Mouse (Mus musculus) c-Kit-positive CD71-positive TER-119-negative erythroid progenitor cells, embryonic 14.5 days (primary cell): ENCODE measurements at regions not wholly inside any gene's neighbourhood (a gene's known extent, or its start where the extent isn't known, plus 50 kb on each side); places are given as distances from the start of the nearest gene placed in this dataset.
A peak's percentile ranks its signal among the peaks of the same experiment; 100 is the strongest.
"Not testable (repeated sequence)": the region's sequence is repeated elsewhere in the genome, so short reads cannot be mapped to it uniquely, and the experiment has no call there.

Source experiments
- DNase-seq: peaks from one replicate; pipeline ENCODE4 v3.0.0-alpha.2; 2013; ENCODE audit warnings: low read depth

DNA sequence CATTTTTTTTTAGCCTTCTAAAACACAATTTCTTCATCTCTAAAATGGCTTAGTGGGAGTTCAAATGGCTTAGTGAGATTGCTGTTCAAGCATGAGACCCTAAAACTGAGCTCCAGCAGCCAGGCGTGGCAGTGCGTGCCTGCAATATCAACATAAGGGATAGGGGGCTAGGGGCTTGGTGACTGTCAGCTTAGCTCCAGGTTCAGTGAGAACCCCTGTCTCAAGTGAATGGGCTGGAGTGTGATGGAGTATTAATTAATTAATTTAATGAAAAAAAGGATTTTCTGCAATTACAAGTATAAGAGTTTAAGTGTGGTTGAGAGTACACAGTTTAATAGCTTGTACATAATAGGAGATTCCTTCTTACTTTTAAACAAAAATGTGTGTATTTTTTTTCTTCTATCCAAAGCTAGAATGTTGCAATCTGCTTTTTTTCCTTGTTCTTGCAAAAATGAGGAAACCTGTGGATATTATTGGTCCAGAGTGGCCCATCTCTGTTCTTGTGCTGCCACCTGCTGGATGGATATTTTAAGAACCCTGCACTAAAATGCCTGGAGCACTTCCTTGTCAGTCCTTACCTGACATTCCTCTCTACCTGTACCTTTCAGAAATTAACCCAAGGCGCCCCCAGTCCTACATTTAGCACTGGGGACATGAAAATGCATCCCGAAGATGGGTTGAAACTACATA is 54.0 kb upstream of the Usp47 start:
- peak; percentile 10 for DNase-seq

DNA sequence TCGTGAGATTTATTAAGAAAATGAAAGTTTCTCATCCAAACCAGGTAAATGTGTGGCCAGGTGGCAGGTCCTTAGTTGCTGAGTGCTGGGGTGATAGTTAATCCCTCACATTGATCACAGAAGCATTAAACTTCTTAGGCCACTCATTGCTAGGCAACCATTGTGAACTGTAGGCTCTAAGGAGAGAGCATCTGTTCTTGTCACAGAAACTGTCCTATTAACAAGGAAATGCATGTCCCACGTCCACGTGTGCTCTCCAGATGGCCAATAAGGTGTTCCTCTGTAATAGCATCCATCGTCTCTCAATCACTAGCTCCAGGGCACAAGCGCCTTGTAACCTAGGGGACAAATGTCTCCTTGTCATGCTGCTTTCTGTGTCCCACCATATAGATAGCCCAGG is 55.0 kb upstream of the Usp47 start:
- no peak for DNase-seq

DNA sequence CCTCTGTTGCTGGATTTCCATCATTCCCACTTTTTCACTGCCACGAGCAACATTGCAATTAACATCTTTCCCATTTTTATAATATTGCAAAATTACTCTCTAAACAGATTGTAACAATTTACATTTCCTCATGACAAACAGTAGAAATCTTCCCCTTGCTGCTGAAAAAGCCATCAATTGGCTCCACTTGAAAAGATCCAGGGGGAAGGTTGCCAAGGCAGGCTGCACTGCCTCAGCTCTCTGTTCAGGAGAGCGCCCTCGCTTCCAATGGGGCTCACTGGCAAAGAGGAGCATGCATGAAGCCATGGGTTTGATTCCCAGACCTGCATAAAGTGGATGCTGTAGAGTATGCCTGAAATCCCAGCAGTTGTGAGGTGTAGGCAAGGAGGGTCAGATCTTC is 56.6 kb upstream of the Usp47 start:
- DNase-seq: no peak

DNA sequence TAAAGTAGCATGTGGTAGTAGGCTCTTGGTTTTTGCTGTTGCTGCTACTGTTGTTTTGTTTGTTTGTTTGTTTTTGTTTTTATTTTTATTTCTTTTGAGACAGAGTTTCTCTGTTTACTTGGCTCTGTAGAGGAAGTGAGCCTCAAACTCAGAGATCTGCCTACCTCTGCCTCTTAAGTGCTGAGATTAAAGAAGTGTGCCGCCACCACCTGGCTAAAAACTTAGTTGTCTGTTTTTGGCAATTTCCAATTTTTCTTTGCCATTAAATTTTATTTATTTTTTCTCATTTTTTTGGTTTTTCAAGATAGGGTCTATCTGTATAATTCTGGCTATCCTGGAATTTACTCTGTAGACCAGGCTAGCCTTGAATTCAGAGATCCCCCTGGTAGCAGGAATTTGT is 59.3 kb upstream of the Usp47 start:
- no peak for DNase-seq

DNA sequence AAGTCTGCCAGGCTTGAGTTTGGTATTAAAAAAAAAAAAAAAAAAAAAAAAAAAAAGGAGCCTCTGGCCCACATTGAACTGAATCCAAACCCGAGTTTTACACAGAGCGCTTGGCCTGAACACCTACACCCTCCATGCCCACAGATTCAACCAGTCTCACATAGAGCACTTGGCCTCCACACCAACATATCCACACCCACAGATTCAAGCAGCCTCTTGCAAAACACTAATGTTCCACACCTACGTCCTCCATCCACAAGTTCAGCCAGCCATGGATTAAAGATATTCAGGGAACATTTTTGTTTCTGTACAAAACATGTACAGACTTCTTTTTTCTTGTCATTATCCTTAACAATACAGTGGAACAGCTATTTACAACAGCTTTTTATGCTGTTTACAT is 63.3 kb upstream of the Usp47 start:
- DNase-seq: no peak

DNA sequence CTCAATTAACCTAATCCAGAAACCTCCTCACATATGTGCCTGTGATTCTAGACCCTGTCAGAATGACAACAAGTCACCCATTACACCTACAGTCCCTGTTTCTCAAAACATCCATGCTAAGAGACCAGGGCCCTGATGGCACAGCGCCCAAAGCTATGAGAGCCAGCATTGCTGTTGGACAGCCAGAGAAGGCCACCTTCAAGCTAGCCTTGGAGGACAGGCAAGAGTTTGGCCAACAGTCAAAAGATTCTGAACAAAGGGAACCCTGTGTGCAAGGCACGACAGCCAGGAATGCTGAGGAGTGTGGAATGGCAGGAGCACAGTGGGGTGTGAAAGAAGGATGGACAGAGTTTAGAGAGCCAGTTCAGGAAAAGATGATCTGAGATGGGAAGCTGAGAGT is 66.6 kb upstream of the Usp47 start:
- DNase-seq: no peak

DNA sequence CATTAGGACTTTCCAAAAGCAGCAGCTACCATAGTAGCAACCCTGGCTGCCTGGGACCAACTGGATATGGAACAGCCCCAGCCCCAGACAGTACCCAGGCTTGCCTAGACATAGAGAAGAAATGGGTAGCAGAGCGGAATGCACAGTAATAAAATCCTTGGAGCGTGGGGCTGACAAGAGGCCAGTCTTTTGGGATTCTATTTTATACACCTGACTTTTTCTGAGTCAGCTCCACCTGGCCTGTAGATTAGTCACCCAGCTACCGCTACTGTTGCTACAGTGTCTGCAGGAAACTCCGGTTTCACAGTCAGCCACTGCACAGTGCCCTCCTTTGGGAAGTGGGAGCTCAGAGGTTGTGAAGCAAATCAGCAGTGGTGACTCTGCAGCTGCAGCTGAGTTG is 83.7 kb upstream of the Usp47 start:
- no peak for DNase-seq

DNA sequence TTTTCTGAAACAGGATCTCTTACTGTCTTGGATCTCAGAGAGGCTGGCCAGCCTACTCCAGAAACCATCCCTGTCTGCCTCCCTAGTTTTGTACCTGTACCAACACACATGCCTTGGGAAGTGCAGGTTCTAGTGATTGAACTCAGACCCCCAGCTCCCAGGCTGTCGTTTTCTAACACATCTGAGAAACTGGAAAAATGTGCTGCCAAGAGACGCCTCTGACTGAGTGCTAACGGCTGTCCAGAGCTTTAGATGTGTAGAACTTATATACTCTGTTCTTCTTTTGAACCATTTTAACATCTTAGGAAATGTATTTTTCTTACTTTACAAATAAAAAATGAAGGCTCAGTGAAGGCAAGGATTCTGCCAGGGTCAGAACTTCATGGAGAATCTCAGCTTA is 85.8 kb upstream of the Usp47 start:
- no peak for DNase-seq

DNA sequence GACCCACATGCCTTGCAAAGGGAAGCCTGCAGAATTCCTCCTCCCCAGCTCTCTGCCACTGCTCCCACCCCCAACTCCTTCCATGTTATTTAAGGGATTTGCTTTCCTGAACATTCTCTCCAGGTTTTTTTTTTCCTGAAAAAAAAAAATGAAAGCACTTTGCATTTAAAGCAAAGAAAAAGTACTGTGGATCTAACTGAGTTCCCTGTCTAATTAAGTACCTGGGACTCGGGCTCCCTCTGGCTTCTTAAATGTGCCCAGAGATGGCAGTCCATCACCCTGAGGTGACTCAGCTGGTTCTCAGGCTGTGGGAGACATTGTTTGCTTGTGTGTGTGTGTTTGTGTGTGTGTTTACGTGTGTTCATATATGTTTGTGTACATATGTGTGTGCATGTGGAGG is 86.2 kb upstream of the Usp47 start:
- no peak for DNase-seq

DNA sequence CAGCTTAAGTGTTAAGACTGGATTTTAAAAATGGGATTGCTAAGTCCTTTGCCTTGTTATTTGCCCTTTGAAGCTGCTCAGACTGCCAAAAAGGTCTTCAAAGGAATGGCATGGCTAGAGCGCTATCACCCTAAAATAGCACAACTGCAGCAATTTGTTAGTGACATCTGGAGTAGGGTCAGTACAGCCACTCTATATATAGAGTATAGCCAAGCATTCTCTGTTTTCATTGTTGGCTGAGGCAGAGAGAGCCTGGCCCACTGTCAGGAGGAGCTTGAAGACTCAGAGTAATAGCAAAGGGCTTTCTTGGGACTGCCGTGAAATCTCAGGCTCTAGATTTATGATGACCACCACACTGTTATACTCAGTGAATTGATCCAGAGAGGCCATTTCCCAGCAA is 90.6 kb upstream of the Usp47 start:
- DNase-seq: no peak

DNA sequence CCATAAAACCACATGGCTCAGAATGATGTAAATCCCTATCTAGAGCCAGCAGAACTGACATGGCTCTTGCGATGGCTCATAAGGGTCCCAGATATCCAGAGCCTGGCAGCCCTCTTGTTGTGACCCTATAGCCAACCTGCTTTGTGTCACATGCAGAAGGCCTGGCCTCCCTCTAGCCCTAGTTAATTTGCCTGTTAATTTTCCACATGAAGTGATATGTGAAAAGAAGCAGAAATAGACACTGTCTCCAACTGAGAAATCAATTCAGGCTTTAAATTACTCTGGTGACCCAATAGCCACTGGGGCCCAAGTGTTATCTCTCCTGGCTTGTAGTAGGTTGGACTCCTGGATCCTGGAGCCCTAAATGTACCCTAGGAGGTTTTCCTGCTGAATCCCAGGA is 103.3 kb upstream of the Usp47 start:
- no peak for DNase-seq

DNA sequence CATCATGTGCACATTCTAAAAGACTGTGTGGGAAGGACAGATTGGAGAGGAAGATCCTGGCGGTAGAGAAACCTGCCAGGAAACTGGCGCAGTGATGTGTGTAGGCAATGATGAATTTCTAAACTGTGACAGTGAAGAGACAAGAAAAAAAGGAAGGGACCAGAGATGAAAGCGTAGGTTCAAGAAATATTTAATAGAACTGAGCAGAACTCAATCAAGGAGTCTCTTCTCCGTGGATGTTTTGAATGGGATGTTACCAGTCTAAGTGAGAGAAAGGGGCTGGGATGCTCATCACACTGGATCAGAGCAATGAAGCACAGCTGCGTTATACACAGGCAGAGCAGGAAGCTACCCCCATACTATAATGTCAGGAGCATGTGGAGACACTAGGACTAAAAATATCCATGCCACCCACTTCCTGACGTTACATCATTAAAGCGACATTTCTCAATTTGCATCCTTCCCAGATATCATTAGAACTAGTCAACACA is 119.5 kb upstream of the Usp47 start:
- no peak for DNase-seq

DNA sequence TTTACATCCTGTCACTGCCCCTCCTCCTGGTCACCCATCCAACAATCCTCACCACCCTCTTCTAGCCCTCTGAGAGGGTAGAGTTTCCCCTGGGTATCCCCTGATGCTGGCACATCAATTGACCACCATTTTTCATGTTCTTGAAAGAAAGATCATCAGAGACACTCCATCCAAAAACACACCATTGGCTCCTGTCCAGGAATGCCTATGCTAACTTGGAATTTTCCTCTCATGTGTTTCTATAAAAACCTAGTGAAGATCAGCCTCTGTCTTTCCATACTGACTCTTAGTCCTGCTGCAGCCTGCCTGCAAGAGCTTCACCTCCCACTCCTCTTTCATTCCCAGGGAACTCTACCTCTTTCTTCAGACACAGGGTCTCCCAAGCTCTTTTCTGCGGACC is 117.2 kb upstream of the Galnt18 start:
- no peak for DNase-seq

DNA sequence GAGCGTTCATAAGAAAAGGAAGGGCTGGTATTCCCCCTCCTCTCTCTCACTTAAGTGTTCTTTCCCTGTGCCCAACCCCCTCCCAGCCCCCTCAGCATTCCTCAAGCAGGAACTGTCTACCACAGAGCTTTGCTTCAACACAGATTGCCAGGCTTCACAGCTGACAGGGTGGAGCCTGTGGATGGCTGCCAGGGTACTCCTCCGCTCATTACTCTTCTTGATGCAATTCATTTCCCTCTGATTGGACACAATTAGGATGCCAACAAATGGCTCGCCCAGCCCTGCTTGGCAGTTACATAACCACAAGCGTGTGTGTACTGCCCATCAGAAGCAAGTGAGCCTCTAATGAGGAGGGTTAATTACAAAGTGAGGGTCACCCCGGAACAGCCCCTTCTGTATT is 116.5 kb upstream of the Galnt18 start:
- no peak for DNase-seq

DNA sequence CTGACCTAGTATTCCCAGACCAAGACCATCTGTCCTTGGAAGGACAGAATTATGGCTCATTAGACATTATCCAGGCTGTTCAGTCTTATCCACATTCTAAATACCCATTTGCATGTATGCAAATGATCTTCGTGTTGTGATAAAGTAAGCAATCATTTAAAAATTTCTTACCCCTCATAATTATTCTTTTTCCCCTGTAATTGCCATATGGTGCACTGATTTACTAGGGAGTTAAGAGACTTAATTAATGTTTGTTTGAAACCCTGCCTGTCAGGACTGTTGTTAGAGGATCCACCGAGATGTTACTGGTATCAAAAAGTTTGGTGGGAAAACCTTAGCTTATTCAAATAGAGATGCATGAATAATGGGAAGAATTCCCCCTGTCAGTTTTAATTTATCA is 103.2 kb upstream of the Galnt18 start:
- DNase-seq: no peak

DNA sequence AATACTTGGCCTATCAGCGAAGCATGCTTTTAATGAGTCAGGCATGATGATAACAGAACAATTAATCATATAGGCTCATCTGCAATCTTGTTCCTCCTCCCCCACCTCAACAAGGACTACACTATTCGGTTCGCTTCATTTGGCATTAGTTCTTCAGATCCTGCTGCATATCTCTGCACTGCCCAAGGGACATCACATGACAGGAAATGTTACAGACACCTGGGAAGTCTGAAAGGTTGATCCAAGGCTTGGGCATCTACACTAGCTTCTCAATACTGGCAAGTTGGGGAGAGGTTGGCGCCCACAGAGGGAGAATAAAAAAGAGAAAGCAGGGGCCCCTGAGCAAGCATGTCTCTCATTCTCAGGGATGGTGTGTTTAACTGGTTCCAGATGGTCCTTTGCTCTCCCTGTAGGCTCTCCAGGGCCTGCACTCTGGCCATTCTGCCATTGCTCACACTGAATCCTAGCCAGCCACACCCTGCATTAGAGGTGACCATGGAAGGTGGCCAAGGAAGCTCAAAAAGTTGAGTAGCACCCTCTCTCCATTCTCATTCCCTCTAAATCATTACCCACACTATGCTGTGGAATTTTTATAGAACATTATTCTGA is 100.4 kb upstream of the Galnt18 start:
- DNase-seq: no peak

DNA sequence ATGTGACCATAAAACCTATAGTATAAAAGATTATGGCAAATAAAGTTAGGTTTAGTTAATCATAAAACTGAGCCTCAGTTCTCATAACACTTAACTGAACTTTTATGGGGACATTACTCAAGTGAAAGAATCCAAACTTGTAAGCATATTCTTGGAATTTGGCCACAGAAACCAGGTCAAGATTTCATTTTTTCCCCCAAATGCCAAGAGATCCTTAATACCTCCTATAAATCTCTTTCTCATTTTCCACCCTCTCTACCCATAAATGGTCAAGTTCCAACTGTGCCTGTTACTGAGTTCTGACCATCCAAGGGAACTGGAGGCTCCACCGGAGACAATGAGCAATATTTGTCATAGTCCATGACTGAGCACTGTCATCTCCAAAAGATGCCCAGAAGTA is 97.8 kb upstream of the Galnt18 start:
- no peak for DNase-seq

DNA sequence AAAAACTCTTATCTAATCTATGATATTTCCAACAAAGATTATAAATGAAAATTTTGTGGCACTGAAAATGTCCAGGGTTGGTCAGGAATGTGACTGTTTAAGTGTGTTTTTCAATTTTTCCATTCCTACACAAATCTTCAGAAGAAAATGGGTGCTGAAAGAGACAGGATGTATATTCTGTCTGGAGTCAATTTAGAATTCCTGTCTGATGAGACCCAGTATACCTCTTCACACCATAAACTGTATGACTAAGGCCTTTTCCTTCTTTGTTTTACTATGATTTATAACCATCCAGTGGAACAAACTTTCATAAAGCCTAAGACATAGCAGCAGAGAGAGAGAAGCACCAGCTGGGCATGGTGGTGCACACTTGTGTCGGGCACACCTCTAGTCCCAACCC is 96.2 kb upstream of the Galnt18 start:
- DNase-seq: no peak

DNA sequence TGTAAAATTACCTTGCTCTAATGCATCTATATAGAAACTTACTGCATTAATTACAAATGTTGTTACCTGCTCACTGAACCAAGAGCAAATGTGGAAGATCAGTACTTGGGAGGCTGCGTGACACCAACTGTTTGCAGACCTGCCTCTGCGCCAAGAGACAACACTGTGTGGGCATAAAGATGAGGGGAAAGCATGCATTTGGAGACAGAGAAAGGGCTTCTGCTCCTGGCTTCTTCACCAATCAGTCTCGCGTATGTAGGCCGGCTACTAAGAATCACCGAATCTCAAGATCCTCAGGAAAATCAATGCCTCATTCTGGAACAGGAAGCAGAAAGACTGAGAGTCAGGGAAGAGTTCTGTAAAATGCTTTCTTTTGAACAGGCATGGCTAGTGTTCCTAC is 89.6 kb upstream of the Galnt18 start:
- DNase-seq: no peak

DNA sequence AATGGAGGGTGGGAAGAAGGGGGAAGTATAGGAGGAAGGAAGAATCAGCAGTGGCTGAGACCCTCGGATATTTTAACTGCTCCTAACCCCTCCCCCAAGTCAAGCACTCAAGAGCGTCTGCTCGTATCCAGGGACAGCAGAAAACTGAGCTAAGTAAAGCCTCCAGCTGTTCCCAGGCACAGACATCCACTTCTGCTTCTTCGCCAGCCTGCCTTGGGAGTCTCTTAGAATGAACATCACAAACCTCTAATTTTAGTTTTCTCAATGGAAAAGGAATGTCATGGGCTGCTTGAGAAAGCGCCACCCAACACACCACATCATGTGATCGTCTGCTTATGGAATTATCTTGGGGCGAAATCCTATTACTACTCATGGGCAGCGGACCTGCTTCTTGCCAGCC is 83.3 kb upstream of the Galnt18 start:
- no peak for DNase-seq

DNA sequence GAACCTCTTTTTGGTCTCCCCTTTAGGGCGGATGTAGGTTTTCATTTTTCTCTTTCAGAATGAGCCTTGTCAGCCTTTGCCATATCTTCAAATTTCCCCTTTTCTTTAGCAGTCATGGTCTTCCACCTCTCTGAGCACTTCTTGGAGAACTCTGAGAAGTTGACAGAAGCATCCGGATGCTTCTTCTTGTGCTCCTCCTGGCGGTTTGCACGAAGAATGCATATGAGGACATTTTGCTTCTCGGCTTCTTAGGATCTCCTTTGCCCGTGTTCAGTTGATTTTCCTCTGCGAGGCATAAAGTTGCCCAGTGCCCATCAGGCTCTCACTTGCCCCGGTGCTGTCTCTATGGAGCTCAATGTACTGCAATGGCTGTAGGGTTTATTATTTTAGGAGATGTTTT is 78.5 kb upstream of the Galnt18 start:
- not testable (repeated sequence) for DNase-seq

DNA sequence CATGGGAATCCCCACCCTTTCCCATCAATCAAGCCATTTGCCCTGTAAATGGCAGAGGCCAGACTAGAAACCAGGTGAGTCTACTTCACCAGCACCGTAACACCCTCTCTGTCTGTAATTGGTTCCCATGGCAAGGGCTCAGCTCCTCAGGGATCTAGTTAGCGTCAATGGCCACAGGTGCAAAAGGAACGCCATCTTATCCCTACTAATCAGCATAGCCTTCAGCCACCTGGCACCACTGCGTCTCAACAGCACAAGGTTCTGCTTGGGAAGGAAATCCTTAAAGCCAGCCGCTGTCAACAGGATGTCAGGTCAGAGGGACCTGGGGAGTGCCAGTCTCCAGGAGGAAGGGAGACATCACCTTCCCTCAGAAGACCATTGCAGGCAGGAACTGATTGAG is 77.2 kb upstream of the Galnt18 start:
- no peak for DNase-seq

DNA sequence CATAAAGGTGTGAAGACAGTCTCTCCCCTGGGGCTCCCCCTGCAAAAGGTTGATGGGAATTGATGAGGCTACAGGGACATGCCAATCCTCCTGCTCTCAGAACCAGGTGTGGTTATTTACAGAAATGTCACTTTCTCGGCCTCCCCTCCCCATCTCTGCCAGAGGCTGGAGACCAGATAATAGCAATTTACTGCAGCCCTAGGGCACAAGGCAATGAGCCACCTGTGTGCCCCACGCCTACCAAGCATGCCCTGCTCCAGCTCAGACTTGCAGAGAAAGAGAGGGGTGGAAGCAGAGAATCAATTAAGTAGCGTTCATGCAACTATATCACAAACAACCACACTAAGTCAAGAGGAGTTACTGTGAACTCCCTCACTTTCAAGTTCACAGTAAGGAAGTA is 75.5 kb upstream of the Galnt18 start:
- no peak for DNase-seq

DNA sequence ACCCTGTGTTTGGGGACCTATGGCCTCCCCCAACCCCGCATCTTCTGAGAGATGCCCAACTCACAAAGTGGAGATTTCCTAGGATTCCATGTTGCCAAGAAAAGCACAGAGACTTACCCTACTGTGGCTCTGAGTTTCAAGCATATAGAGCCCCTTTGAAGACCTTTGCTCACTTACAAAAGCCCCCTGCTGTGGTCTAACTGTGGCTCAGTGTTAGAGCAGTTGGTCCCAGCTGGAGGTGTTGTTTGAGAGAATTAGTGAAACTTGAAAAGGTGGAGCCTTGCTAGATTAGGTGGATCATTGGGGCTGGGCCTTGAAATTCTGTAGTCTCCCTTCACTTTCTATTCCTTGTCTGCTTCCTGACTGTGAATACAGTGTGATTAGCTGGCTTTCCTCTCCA is 66.6 kb upstream of the Galnt18 start:
- DNase-seq: no peak
